Mouse (Mus musculus) heart, embryonic 11.5 days (tissue): Measurements from ENCODE around the gene Emc3. TPM values are rescaled to one million over a fixed set of nuclear protein-coding genes. Genes with fewer than 3 reads are reported as not detected.

Experiments
- ATAC-seq: fragments of 200-750 bp; cut with Nextera tagmentation; replicated peaks from 2 replicates; pipeline ENCODE4 v1.8.0; 2017; ENCODE audit warnings: moderate library complexity; ENCODE audit not compliant: insufficient number of reproducible peaks, low FRiP score, low TSS enrichment
- H3K27ac ChIP-seq: fragments of 300-500 bp; sonication (generic); 2 replicates; pipeline ENCODE4 v1.5.1; 2014; ENCODE audit warnings: mild to moderate bottlenecking, low read depth, low read length
- H3K27me3 ChIP-seq: fragments of 300-500 bp; sonication (generic); 2 replicates; pipeline ENCODE4 v1.6.1; 2014; ENCODE audit warnings: mild to moderate bottlenecking, low read length, mixed read lengths; ENCODE audit not compliant: control insufficient read depth, insufficient read depth
- H3K36me3 ChIP-seq: fragments of 300-500 bp; sonication (generic); 2 replicates; pipeline ENCODE4 v1.6.1; 2014; ENCODE audit warnings: mild to moderate bottlenecking, low read length, moderate library complexity, mixed read lengths; ENCODE audit not compliant: control insufficient read depth, insufficient read depth
- H3K4me1 ChIP-seq: fragments of 300-500 bp; sonication (generic); 2 replicates; pipeline ENCODE4 v1.6.1; 2014; ENCODE audit warnings: low read length; ENCODE audit not compliant: control insufficient read depth, insufficient read depth
- H3K4me2 ChIP-seq: fragments of 300-500 bp; sonication (generic); 2 replicates; pipeline ENCODE4 v1.6.1; 2014; ENCODE audit warnings: mild to moderate bottlenecking, moderate library complexity
- H3K4me3 ChIP-seq: fragments of 300-500 bp; sonication (generic); 2 replicates; pipeline ENCODE4 v1.5.1; 2014; ENCODE audit warnings: low read depth, low read length
- H3K9ac ChIP-seq: fragments of 300-500 bp; sonication (generic); 2 replicates; pipeline ENCODE4 v1.6.1; 2014; ENCODE audit warnings: mild to moderate bottlenecking, low read depth, low read length, moderate library complexity
- H3K9me3 ChIP-seq: fragments of 300-500 bp; sonication (generic); replicated peaks from 2 replicates; pipeline ENCODE4 v1.6.1; 2016; ENCODE audit warnings: low read length; ENCODE audit not compliant: control insufficient read depth
- WGBS: fragments of 180-500 bp; shearing (Covaris S2); extraction: QIAGEN DNeasy Blood & Tissue Kit; methylation state at CpG from one replicate; pipeline ENCODE4 v1.1.7; 2014; ENCODE audit not compliant: insufficient replicate concordance; 5-methylcytosine and 5-hydroxymethylcytosine counted together
- polyA plus RNA-seq: library from polyadenylated mRNA; unstranded; fragments of >200 nt; fragmentation: Nextera tagmentation; extraction: Ambion mirVana; gene quantifications from 2 replicates; pipeline ENCODE4 v1.2.1, GENCODE M21; 2014

Emc3 gene
- polyA plus RNA-seq, 1 experiment from 2014 or later, result 79.5 TPM

DNA sequence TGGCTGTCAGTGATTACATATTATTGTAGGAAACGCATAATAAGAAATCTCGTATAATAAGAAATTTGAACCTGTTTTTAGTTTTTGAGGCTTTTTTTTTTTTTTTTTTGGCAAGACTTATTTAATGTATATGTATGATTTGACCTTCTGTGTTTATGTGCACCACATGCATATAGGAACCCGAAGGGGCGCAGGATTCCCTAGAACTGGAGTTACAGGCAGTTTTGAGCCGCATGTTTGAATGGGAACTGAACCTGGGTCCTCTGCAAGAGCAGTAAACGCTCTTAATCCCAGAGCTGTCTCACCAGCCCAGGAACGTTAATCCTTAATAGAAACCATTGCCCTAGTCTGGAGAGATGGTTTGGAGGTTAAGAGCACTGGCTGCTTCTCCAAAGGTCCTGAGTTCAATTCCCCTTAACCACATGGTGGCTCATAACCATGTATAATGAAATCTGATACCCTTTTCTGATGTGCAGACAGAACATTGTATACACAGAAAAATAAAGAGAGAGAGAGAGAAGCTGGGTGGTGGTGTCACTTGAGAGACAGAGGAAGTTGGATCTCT lies 470 bp upstream of the Emc3 start:
- Histone ChIP-seq H3K4me2 (peak overlapping the region; percentile 66), H3K27me3 (no peaks in the 10 kb centered on the region), H3K4me3 (peak overlapping the region; percentile 64), H3K36me3 (no peaks in the 10 kb centered on the region), H3K4me1 (peaks cover 12% of the 10 kb centered on the region), H3K9me3 (no peaks in the 10 kb centered on the region), H3K9ac (peak overlapping the region; percentile 77), H3K27ac (no peak overlapping the region)
- no peak for ATAC-seq
- WGBS, result 8% methylated on average over 7 of the region's 7 CpGs

DNA sequence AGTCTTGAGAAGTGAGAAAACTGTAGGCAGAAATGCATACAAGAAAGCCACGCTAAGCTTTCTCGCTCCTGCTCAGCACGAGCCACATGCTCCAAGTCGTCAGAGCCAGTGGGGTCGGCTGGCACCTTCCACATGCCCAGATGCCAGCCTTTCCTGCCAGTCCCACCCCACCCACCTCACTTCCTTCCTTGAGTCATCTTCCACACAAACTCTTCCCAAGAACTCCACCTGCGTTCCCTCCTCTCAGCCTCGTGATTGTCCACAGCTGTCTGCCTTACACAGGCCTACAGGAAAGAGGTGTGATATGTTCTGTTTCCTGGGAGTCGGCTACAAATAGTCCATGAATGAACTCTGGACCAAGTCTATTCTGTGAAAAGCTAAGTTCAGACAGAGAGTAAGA lies 8.0 kb downstream of the Emc3 start:
- no peaks in the 10 kb centered on the region for H3K4me1 ChIP-seq
- no peak overlapping the region for H3K27ac ChIP-seq
- H3K36me3 ChIP-seq, result peaks cover 26% of the 10 kb centered on the region
- no peaks in the 10 kb centered on the region for H3K27me3 ChIP-seq
- no peak for ATAC-seq
- no peaks in the 10 kb centered on the region for H3K9me3 ChIP-seq
- H3K9ac ChIP-seq, result no peak overlapping the region
- no peak overlapping the region for H3K4me3 ChIP-seq
- H3K4me2 ChIP-seq, result no peak overlapping the region
- WGBS, result 84% methylated on average over 8 of the region's 8 CpGs

DNA sequence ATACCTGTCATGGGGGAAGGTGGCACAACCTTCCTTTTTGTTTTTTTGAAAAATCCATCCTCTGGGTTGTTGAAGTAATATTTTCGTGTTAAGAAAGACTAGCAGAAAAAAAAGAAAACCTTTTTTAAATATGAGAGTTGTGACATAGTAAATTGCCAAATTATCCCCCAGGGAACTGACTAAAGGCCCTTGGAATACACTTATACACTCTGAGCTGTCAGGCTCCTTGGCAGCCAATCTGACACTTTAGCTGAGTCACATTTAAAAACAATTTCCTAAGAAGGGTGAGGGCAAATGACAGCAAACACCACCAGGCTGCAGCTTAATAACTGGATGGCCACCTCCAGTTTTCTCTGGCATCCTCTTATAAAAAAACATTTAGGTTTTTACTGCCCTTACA lies 9.1 kb downstream of the Emc3 start:
- Histone ChIP-seq H3K4me3 (no peak overlapping the region), H3K9ac (no peak overlapping the region), H3K9me3 (no peaks in the 10 kb centered on the region), H3K4me2 (no peak overlapping the region), H3K27ac (no peak overlapping the region), H3K4me1 (no peaks in the 10 kb centered on the region), H3K36me3 (peaks cover 35% of the 10 kb centered on the region), H3K27me3 (no peaks in the 10 kb centered on the region)
- WGBS, result 70% methylated on average over 1 of the region's 1 CpGs
- no peak for ATAC-seq

DNA sequence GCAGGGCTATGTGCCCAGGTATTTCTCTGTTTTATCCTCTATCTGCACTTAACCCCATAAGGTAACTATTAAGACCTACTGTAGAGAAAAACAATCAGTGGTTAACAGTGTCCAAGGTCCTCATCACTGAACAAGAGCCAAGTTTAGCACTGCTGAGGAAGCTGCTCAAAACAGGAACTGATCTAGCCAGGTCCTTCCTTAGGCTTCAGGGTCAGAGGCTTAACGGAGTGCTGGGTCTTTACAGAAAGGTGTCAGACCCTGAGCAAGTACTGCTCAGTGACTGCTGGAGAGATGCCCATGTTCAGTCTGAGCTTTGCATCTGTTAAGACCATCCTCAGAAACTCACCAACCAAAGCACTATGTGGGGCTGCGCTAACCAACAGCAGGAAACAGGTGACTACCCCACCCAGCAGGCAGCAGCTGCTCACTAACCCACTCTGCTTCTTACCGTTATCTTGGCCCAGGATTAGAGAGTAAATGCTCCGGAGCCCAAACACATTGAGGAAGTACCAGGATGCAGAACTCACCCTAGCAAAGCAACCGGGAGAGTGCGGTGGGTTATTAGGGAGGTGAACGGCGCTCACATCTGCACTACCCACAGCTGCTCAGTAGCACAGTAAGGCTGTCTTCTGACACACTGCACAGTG lies 13.9 kb downstream of the Emc3 start:
- Histone ChIP-seq H3K36me3 (peaks cover 66% of the 10 kb centered on the region), H3K4me3 (no peak overlapping the region), H3K4me1 (no peaks in the 10 kb centered on the region), H3K9ac (no peak overlapping the region), H3K27me3 (no peaks in the 10 kb centered on the region), H3K27ac (no peak overlapping the region), H3K9me3 (peaks cover 7% of the 10 kb centered on the region; the same call in 1 of the 2 replicates), H3K4me2 (no peak overlapping the region)
- 90% methylated on average over 8 of the region's 8 CpGs for WGBS
- ATAC-seq, result no peak

DNA sequence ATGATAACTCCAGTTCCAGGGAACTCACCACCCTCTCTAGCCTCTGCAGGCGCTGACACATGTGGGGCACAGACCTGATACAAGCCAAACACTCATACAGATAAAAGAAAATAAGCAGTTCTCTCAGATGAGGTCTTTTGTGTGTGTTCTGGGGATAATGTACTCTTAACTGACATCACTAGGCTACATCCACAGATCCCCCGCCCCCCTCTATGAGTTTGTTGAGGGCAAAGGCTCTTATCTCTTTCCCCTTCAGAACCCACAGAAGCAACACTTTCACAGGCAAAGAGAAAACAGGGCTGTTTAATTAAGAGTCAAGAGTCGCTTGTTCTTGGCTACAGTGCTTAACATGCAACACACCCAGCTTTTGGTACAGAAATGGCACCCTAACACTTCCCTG lies 16.9 kb downstream of the Emc3 start:
- Histone ChIP-seq H3K9ac (no peak overlapping the region), H3K4me2 (no peak overlapping the region), H3K27ac (no peak overlapping the region), H3K4me1 (no peaks in the 10 kb centered on the region), H3K4me3 (no peak overlapping the region), H3K36me3 (peaks cover 51% of the 10 kb centered on the region), H3K9me3 (peaks cover 7% of the 10 kb centered on the region; the same call in 1 of the 2 replicates), H3K27me3 (no peaks in the 10 kb centered on the region)
- ATAC-seq, result no peak
- WGBS, result 95% methylated on average over 3 of the region's 3 CpGs

DNA sequence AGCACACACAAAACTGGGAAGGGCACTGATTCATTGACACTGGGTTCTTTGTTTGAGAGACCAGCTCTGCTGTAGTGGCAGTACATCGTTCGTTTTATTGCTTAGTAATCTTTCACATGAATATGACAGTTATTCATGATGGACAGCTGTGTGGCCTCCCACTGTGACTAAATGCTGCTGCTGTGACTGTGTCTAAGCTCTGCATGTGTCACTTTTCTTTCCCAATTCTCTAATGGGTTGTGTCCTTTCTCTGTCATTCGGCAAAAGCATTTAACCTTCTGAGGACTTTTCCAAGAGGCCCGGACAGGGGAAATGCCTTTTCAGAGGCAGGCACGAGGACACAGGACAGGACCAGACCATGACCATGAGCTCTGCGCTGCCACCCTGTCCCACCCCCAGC lies 17.5 kb downstream of the Emc3 start:
- Histone ChIP-seq H3K4me2 (no peak overlapping the region), H3K4me1 (no peaks in the 10 kb centered on the region), H3K36me3 (peaks cover 46% of the 10 kb centered on the region), H3K4me3 (no peak overlapping the region), H3K27me3 (no peaks in the 10 kb centered on the region), H3K27ac (no peak overlapping the region), H3K9ac (no peak overlapping the region), H3K9me3 (peaks cover 7% of the 10 kb centered on the region; the same call in 1 of the 2 replicates)
- 91% methylated on average over 6 of the region's 6 CpGs for WGBS
- no peak for ATAC-seq

DNA sequence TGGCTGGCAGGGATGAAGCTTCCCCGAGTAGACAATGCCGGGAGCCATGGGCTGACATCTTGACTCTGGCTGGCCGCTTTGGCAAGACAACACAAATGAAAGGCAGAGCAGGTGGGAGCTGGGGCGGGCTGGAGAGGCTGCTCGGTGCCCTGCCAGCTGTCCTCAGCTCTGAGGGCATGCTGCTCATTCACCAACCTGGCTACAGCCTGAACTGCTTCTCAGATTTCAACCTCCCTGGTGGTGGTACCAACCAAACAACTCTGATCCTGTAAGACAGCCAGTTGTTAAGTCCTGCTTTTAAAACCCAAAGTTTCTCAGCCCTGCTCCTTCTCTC lies 22.5 kb downstream of the Emc3 start:
- Histone ChIP-seq H3K27me3 (no peaks in the 10 kb centered on the region), H3K27ac (no peak overlapping the region), H3K4me3 (no peak overlapping the region), H3K9ac (no peak overlapping the region), H3K4me1 (no peaks in the 10 kb centered on the region), H3K4me2 (no peak overlapping the region), H3K9me3 (no peaks in the 10 kb centered on the region), H3K36me3 (peaks cover 4% of the 10 kb centered on the region)
- 60% methylated on average over 5 of the region's 5 CpGs for WGBS
- ATAC-seq, result no peak

DNA sequence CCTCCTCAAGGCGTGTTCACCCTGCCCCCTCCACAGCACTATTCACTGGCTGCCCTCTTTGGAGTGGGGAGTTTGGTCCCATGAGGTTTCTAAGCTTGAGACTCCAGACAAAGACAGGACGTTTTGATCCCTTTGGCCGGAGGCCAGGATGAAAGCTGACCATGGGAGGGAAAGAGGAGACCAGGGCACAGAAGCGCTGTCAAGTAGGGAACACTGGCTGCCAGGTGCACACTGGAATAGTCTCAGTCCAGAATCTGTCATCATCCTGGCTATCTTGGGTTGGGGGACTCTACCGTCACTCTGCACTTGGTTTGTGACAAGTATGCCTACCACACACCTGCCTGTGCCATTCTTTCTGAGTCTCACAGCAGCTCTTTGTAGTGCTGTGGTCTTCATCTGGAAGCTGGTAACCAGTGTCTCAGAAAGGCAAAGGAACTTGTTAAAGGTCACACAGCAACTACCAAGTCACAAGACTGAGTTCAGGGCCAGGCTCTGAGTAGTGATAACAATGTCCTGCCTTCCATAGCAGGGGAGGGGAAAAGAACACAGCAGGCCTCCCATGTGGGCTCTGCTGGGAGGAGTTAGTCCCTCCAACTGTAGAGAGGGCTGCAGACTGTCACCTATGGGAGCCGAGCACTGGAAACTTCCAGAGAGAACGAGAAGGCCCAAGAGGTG lies 23.0 kb downstream of the Emc3 start:
- no peak overlapping the region for H3K4me2 ChIP-seq
- H3K9me3 ChIP-seq, result no peaks in the 10 kb centered on the region
- no peak for ATAC-seq
- WGBS, result 49% methylated on average over 7 of the region's 7 CpGs
- H3K9ac ChIP-seq, result no peak overlapping the region
- H3K27me3 ChIP-seq, result no peaks in the 10 kb centered on the region
- no peak overlapping the region for H3K27ac ChIP-seq
- no peak overlapping the region for H3K4me3 ChIP-seq
- no peaks in the 10 kb centered on the region; the same call in 1 of the 2 replicates for H3K36me3 ChIP-seq
- H3K4me1 ChIP-seq, result no peaks in the 10 kb centered on the region

DNA sequence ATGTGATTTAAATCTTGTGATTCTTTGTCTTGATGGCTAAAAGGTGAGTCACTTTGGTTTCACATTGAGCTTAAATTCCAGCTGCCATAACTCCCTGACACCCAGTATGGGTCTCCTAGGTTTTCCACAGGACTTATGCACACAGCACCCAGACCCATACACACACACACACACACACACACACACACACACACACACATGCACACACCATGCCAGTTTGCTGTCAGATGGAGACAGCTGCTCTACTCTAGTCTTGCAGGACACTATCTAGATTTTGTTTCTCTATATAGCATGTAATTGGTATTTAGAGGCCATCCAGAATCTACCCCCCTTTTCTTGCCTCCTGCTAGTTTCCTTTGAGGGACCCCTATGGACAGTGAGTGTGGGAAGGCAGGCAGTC lies 24.3 kb downstream of the Emc3 start:
- H3K9me3 ChIP-seq, result peaks cover 2% of the 10 kb centered on the region; the same call in 1 of the 2 replicates

More for the DNA sequence above, 24.3 kb downstream of the Emc3 start:
- ATAC-seq, result no peak
- H3K27ac ChIP-seq, result no peak overlapping the region
- no peak overlapping the region for H3K4me2 ChIP-seq
- H3K4me3 ChIP-seq, result no peak overlapping the region
- H3K27me3 ChIP-seq, result peaks cover 6% of the 10 kb centered on the region
- H3K9ac ChIP-seq, result no peak overlapping the region
- H3K4me1 ChIP-seq, result no peaks in the 10 kb centered on the region
- H3K36me3 ChIP-seq, result no peaks in the 10 kb centered on the region
